Mouse (Mus musculus) heart, postnatal 0 days (tissue): ENCODE measurements around the gene Shoc2.

Source experiments
- CTCF ChIP-seq: IDR thresholded peaks from 2 replicates; pipeline ENCODE4 v1.5.1; 2016; ENCODE audit warnings: antibody characterized with exemption, control low read depth, low read depth
- EP300 ChIP-seq: IDR thresholded peaks from 2 replicates; pipeline ENCODE4 v1.6.1; 2016; ENCODE audit warnings: antibody characterized with exemption, low read depth

DNA sequence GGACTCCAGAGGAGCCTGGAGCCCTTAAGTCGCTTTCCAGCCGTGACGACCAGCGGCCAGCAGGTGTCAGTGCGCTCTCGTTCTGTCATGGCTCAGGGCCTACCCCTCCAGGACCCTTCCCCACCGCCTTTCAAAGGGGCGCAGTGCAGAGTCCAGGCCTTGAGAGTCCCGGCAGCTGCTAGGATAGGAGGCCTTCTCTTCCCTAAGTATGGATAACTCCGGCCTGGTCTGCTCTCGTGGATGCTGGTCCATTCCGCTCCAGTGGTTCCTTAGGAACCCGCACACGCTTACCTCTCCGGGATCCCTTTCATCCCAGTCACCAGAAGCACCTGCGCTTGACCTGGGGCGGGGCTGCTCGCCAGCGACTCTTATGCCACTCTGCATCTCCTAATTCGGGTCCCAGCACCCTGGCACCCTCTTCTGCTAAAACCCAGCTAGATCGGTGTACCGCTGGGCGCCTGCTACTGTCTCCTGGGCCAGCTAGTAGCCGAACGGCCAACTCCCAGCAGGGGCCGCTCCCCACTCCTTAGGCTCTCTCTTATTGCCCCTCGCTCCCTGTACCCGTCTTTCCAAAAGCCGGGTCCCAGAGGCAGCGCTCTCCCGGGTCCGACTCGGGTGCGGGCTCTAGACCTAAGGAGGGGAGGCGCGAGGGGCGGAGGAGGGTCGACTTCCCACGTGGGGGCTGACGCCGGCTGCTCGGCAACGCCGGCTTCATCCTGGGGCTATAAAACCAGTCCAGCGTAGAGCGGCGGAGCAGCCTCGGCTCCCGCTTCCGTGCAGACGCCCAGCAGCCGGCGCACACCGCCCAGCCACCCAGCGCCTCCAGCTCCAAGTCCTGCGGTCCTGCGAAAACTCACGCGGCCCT lies 100.6 kb downstream of the Shoc2 start:
- TF ChIP-seq EP300 = no peak
- TF ChIP-seq CTCF = peak; percentile 71
